Mouse (Mus musculus): Measurements from ENCODE around the gene Sec24a.
"Not testable (repeated sequence)": the region's sequence is repeated elsewhere in the genome, so short reads cannot be mapped to it uniquely, and the experiment has no call there.

Sec24a gene

GRCm38 (mm10) chr11:51757023-51757422, 6.4 kb downstream of the Sec24a start:
- Histone ChIP-seq H3K4me3 (replicated peaks; ENCODE audit: low read length) (peak overlapping the region; percentile 99), H3K36me3 (ENCODE audit: insufficient read depth, low read length) (peaks cover 8% of the 10 kb centered on the region; the same call in 1 of the 2 replicates), H3K4me1 (replicated peaks; ENCODE audit: low read depth, low read length) (peaks cover 16% of the 10 kb centered on the region), H3K27me3 (ENCODE audit: insufficient read depth, low read length) (no peaks in the 10 kb centered on the region; the same call in 1 of the 2 replicates), H3K9me3 (ENCODE audit: low read length) (no peaks in the 10 kb centered on the region)
- no peak for TF ChIP-seq NANOG (IDR thresholded peaks at IDR 0.05; ENCODE audit: borderline replicate concordance, low read length)
- no peak for TF ChIP-seq POU5F1 (IDR thresholded peaks at IDR 0.05; ENCODE audit: borderline replicate concordance, low read length)
- no peak for TF ChIP-seq CTCF (conservative IDR thresholded peaks at IDR 0.05; ENCODE audit: low read length)

- Histone ChIP-seq H3K36me3 (ENCODE audit: insufficient read depth, low read length) (peaks cover 8% of the 10 kb centered on the region; the same call in 1 of the 2 replicates), H3K9me3 (ENCODE audit: low read length) (no peaks in the 10 kb centered on the region), H3K27me3 (ENCODE audit: insufficient read depth, low read length) (no peaks in the 10 kb centered on the region), H3K4me1 (replicated peaks; ENCODE audit: low read depth, low read length) (peaks cover 16% of the 10 kb centered on the region), H3K4me3 (replicated peaks; ENCODE audit: low read length) (peak overlapping the region; percentile 99)
- TF ChIP-seq CTCF (conservative IDR thresholded peaks at IDR 0.05; ENCODE audit: low read length) (no peak), POU5F1 (IDR thresholded peaks at IDR 0.05; ENCODE audit: borderline replicate concordance, low read length) (no peak), NANOG (IDR thresholded peaks at IDR 0.05; ENCODE audit: borderline replicate concordance, low read length) (no peak)
Observed at GRCm38 (mm10) chr11:51756352-51756771, 7.1 kb downstream of the Sec24a start.

GRCm38 (mm10) chr11:51755621-51756311, 7.7 kb downstream of the Sec24a start:
- Histone ChIP-seq H3K36me3 (ENCODE audit: insufficient read depth, low read length) (peaks cover 8% of the 10 kb centered on the region; the same call in 1 of the 2 replicates), H3K4me1 (replicated peaks; ENCODE audit: low read depth, low read length) (peaks cover 16% of the 10 kb centered on the region), H3K4me3 (replicated peaks; ENCODE audit: low read length) (peak overlapping the region; percentile 99), H3K9me3 (ENCODE audit: low read length) (no peaks in the 10 kb centered on the region), H3K27me3 (ENCODE audit: insufficient read depth, low read length) (no peaks in the 10 kb centered on the region)
- no peak for TF ChIP-seq POU5F1 (IDR thresholded peaks at IDR 0.05; ENCODE audit: borderline replicate concordance, low read length)
- TF ChIP-seq NANOG (IDR thresholded peaks at IDR 0.05; ENCODE audit: borderline replicate concordance, low read length) = no peak
- TF ChIP-seq CTCF (conservative IDR thresholded peaks at IDR 0.05; ENCODE audit: low read length) = no peak

- peaks cover 14% of the 10 kb centered on the region for H3K4me1 ChIP-seq (replicated peaks; ENCODE audit: low read depth, low read length)
- H3K9me3 ChIP-seq (ENCODE audit: low read length); H3K36me3 ChIP-seq (ENCODE audit: insufficient read depth, low read length); H3K27me3 ChIP-seq (ENCODE audit: insufficient read depth, low read length); H3K4me3 ChIP-seq (replicated peaks; ENCODE audit: low read length): not testable (repeated sequence)
- 0 out of 2 replicates have a peak, but pooled peaks have one; percentile 13 for TF ChIP-seq CTCF (conservative IDR thresholded peaks at IDR 0.05; ENCODE audit: low read length)
Observed at GRCm38 (mm10) chr11:51751623-51752225, 11.7 kb downstream of the Sec24a start.

- Histone ChIP-seq H3K4me1 (replicated peaks; ENCODE audit: low read depth, low read length) (peaks cover 8% of the 10 kb centered on the region; the same call in 1 of the 2 replicates), H3K4me3 (replicated peaks; ENCODE audit: low read length) (no peak overlapping the region), H3K36me3 (ENCODE audit: insufficient read depth, low read length) (peaks cover 35% of the 10 kb centered on the region), H3K9me3 (ENCODE audit: low read length) (no peaks in the 10 kb centered on the region), H3K27me3 (ENCODE audit: insufficient read depth, low read length) (no peaks in the 10 kb centered on the region)
- TF ChIP-seq NANOG (IDR thresholded peaks at IDR 0.05; ENCODE audit: borderline replicate concordance, low read length) = no peak
- no peak for TF ChIP-seq CTCF (conservative IDR thresholded peaks at IDR 0.05; ENCODE audit: low read length)
- no peak for TF ChIP-seq POU5F1 (IDR thresholded peaks at IDR 0.05; ENCODE audit: borderline replicate concordance, low read length)
Observed at GRCm38 (mm10) chr11:51746096-51746495, 17.3 kb downstream of the Sec24a start.

- Histone ChIP-seq H3K36me3 (ENCODE audit: insufficient read depth, low read length) (peaks cover 64% of the 10 kb centered on the region), H3K4me1 (replicated peaks; ENCODE audit: low read depth, low read length) (peaks cover 6% of the 10 kb centered on the region), H3K4me3 (replicated peaks; ENCODE audit: low read length) (no peak overlapping the region), H3K27me3 (ENCODE audit: insufficient read depth, low read length) (no peaks in the 10 kb centered on the region), H3K9me3 (ENCODE audit: low read length) (no peaks in the 10 kb centered on the region)
- TF ChIP-seq POU5F1 (IDR thresholded peaks at IDR 0.05; ENCODE audit: borderline replicate concordance, low read length) (no peak), CTCF (conservative IDR thresholded peaks at IDR 0.05; ENCODE audit: low read length) (no peak), NANOG (IDR thresholded peaks at IDR 0.05; ENCODE audit: borderline replicate concordance, low read length) (no peak)
Observed at GRCm38 (mm10) chr11:51740701-51741100, 22.7 kb downstream of the Sec24a start.

GRCm38 (mm10) chr11:51738651-51739403, 24.6 kb downstream of the Sec24a start:
- peaks cover 65% of the 10 kb centered on the region for H3K36me3 ChIP-seq (ENCODE audit: insufficient read depth, low read length)
- TF ChIP-seq POU5F1 (IDR thresholded peaks at IDR 0.05; ENCODE audit: borderline replicate concordance, low read length) (no peak), NANOG (IDR thresholded peaks at IDR 0.05; ENCODE audit: borderline replicate concordance, low read length) (no peak), CTCF (conservative IDR thresholded peaks at IDR 0.05; ENCODE audit: low read length) (no peak)
- peaks cover 21% of the 10 kb centered on the region for H3K4me1 ChIP-seq (replicated peaks; ENCODE audit: low read depth, low read length)
- no peaks in the 10 kb centered on the region for H3K27me3 ChIP-seq (ENCODE audit: insufficient read depth, low read length)
- no peak overlapping the region for H3K4me3 ChIP-seq (replicated peaks; ENCODE audit: low read length)
- H3K9me3 ChIP-seq (ENCODE audit: low read length) = no peaks in the 10 kb centered on the region

- TF ChIP-seq POU5F1 (IDR thresholded peaks at IDR 0.05; ENCODE audit: borderline replicate concordance, low read length) = peak; percentile 87
Observed at GRCm38 (mm10) chr11:51734218-51734617, 29.2 kb downstream of the Sec24a start.

More at GRCm38 (mm10) chr11:51734218-51734617, 29.2 kb downstream of the Sec24a start:
- peaks cover 61% of the 10 kb centered on the region for H3K36me3 ChIP-seq (ENCODE audit: insufficient read depth, low read length)
- peaks cover 41% of the 10 kb centered on the region for H3K4me1 ChIP-seq (replicated peaks; ENCODE audit: low read depth, low read length)
- H3K9me3 ChIP-seq (ENCODE audit: low read length); H3K4me3 ChIP-seq (replicated peaks; ENCODE audit: low read length); H3K27me3 ChIP-seq (ENCODE audit: insufficient read depth, low read length): not testable (repeated sequence)

All from E14TG2a.4 (cell line).